Mouse (Mus musculus) forebrain, embryonic 13.5 days (tissue): ENCODE data around the gene Ttyh3. TPM values are rescaled to one million over a fixed set of nuclear protein-coding genes. Genes with fewer than 3 reads are reported as not detected.
"Not testable (repeated sequence)": the region's sequence is repeated elsewhere in the genome, so short reads cannot be mapped to it uniquely, and the experiment has no call there.

Experiments
- ATAC-seq: fragments of 200-750 bp; cut with Nextera tagmentation; 2 replicates; pipeline ENCODE4 v1.8.0; 2017
- H3K27ac ChIP-seq: fragments of 300-500 bp; sonication (generic); 2 replicates; pipeline ENCODE4 v1.5.1; 2015; ENCODE audit warnings: inconsistent platforms, mild to moderate bottlenecking, moderate library complexity
- H3K27me3 ChIP-seq: fragments of 300-500 bp; sonication (generic); 2 replicates; pipeline ENCODE4 v1.6.1; 2015; ENCODE audit warnings: mild to moderate bottlenecking, inconsistent platforms
- H3K36me3 ChIP-seq: fragments of 300-500 bp; sonication (generic); 2 replicates; pipeline ENCODE4 v1.6.1; 2015; ENCODE audit warnings: mild to moderate bottlenecking, inconsistent platforms; ENCODE audit not compliant: poor library complexity, severe bottlenecking
- H3K4me1 ChIP-seq: fragments of 300-500 bp; sonication (generic); 2 replicates; pipeline ENCODE4 v1.6.1; 2015; ENCODE audit warnings: inconsistent platforms
- H3K4me2 ChIP-seq: fragments of 300-500 bp; sonication (generic); 2 replicates; pipeline ENCODE4 v1.6.1; 2015; ENCODE audit warnings: inconsistent platforms, mild to moderate bottlenecking, moderate library complexity
- H3K4me3 ChIP-seq: fragments of 300-500 bp; sonication (generic); 2 replicates; pipeline ENCODE4 v1.5.1; 2015; ENCODE audit warnings: mild to moderate bottlenecking, inconsistent platforms
- H3K9ac ChIP-seq: fragments of 300-500 bp; sonication (generic); 2 replicates; pipeline ENCODE4 v1.6.1; 2015; ENCODE audit warnings: mild to moderate bottlenecking, inconsistent platforms
- H3K9me3 ChIP-seq: fragments of 300-500 bp; sonication (generic); replicated peaks from 2 replicates; pipeline ENCODE4 v1.6.1; 2016; ENCODE audit warnings: inconsistent platforms
- WGBS: fragments of 180-500 bp; shearing (Covaris S2); methylation state at CpG from one replicate; pipeline ENCODE4 v1.1.7; 2015; 5-methylcytosine and 5-hydroxymethylcytosine counted together
- polyA plus RNA-seq: library from polyadenylated mRNA; unstranded; fragments of >200 nt; fragmentation: Nextera tagmentation; extraction: Ambion mirVana; gene quantifications from 2 replicates; pipeline ENCODE4 v1.2.1, GENCODE M21; 2015

Ttyh3 gene
- polyA plus RNA-seq = 59.3 and 63.4 TPM in 2 replicates

- H3K9ac ChIP-seq = peak within 1 kb of the TSS; percentile 100
- whole genome bisulfite sequencing = under 1% methylated on average over 53 of the region's 62 CpGs
These were observed at the start of gene Ttyh3 for GRCm38 (mm10) chr5:140648519-140649100. Gene Ttyh3, minus strand, starts transcription at chr5:140649031.

DNA sequence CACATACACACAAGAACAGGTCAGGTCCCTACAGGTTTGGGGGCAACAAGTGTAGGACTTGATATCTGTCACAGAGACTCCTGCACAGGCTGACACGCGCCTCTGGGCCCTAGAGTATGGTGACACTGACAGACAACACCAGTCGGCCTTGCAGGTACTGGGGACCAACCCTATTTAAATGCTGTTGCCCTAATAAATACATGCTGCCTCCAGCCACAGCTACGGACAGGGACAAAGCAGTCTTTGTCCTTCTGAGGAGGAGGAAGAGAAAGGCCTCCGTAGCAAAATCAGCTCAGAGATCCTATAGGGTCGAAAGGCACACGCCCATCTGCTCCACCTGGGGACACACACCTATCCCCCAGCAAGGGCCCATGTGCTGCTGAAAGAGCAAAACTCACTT is 47.2 kb upstream of the Ttyh3 start:
- H3K9me3 ChIP-seq = no peaks in the 10 kb centered on the region
- peaks cover 18% of the 10 kb centered on the region for H3K4me1 ChIP-seq
- no peak overlapping the region for H3K4me3 ChIP-seq
- H3K27ac ChIP-seq = no peak overlapping the region
- peaks cover 69% of the 10 kb centered on the region for H3K36me3 ChIP-seq
- no peaks in the 10 kb centered on the region for H3K27me3 ChIP-seq
- H3K9ac ChIP-seq = no peak overlapping the region
- 82% methylated on average over 7 of the region's 7 CpGs for WGBS
- no peak for ATAC-seq
- no peak overlapping the region for H3K4me2 ChIP-seq

More at GRCm38 (mm10) chr5:140648519-140649100, at the start of gene Ttyh3:
- Histone ChIP-seq H3K4me2 (peak within 1 kb of the TSS; percentile 100), H3K36me3 (peaks cover 29% of the 10 kb centered on the region), H3K4me3 (peak within 1 kb of the TSS; percentile 98), H3K27me3 (no peaks in the 10 kb centered on the region), H3K9me3 (no peaks in the 10 kb centered on the region), H3K27ac (peak within 1 kb of the TSS; percentile 94), H3K4me1 (peaks cover 59% of the 10 kb centered on the region)
- no peak for ATAC-seq

- Histone ChIP-seq H3K9me3 (no peaks in the 10 kb centered on the region), H3K27ac (no peak overlapping the region; the same call in 1 of the 2 replicates), H3K4me1 (no peaks in the 10 kb centered on the region), H3K27me3 (no peaks in the 10 kb centered on the region), H3K4me2 (no peak overlapping the region), H3K4me3 (no peak overlapping the region), H3K36me3 (peaks cover 76% of the 10 kb centered on the region), H3K9ac (no peak overlapping the region)
- ATAC-seq = no peak
- WGBS = 79% methylated on average over 3 of the region's 3 CpGs
These were observed 39.6 kb upstream of the Ttyh3 start for GRCm38 (mm10) chr5:140688434-140688833.

DNA sequence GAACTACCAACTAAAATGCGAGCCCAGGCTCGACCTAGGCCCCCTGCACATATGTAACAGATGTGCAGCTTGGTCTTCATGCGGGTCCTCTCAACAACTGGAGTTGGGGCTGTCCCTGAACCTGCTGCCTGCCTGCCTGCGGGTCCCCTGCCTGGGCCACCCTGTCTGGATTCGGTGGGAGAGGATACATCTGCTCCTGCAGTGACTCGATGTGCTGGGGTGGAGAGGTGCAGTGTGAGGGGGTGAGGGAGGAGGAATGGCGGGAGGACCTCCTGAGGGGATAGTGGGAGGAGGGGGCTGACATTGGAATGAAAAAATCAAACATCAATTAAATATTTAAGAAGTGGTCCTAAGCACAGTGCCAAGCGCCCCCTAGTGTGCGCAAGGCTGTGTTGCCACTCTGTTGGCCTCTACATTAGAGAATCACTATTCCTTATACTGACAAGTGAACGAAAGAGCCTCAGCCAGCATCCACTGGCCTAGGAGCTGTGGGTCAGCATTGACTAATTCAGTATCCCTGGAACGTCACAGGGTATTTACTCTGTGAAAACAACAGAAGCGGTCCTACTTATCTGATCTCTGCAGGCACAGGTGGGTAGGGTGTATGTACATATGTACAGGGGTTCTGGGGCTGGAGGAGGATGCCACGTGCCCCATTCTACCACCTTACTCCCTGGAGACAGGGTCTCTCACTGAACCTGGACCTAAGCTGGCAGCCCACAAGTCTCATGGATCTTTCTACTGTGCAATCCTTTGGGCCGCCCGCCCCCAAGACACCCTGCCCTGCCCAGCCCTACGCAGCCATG is 35.7 kb upstream of the Ttyh3 start:
- Histone ChIP-seq H3K27ac (no peak overlapping the region), H3K9ac (no peak overlapping the region), H3K9me3 (no peaks in the 10 kb centered on the region), H3K4me2 (no peak overlapping the region), H3K36me3 (peaks cover 68% of the 10 kb centered on the region), H3K4me3 (no peak overlapping the region), H3K27me3 (no peaks in the 10 kb centered on the region), H3K4me1 (no peaks in the 10 kb centered on the region)
- WGBS = 62% methylated on average over 16 of the region's 16 CpGs
- peak; percentile 51; the same call in 1 of the 2 replicates for ATAC-seq

DNA sequence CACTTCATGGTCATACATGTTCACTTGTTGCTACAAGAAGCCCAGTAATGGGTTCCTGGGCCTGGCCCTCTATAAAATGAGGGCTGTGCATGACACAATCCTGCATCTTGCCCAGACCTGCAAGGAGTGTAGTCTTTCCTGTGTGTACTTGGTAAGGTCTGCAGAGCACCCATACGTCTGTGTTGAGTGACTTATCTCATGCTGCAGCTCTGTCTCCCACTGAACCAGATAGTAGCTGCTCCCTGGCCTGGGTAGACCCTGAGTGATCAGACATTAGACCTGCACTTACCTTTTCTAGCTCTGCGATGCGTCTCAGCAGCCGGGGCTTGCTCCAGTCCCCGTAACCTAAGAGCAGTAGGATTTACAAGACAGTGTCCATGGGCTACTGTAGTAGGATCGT is 33.3 kb upstream of the Ttyh3 start:
- Histone ChIP-seq H3K9ac (no peak overlapping the region), H3K4me3 (no peak overlapping the region), H3K27ac (no peak overlapping the region), H3K9me3 (no peaks in the 10 kb centered on the region), H3K36me3 (peaks cover 68% of the 10 kb centered on the region), H3K27me3 (no peaks in the 10 kb centered on the region), H3K4me1 (no peaks in the 10 kb centered on the region), H3K4me2 (no peak overlapping the region)
- 98% methylated on average over 6 of the region's 6 CpGs for WGBS
- ATAC-seq = no peak

GRCm38 (mm10) chr5:140680950-140681349 is 32.1 kb upstream of the Ttyh3 start:
- Histone ChIP-seq H3K27ac (no peak overlapping the region), H3K27me3 (no peaks in the 10 kb centered on the region), H3K4me2 (no peak overlapping the region), H3K4me3 (no peak overlapping the region), H3K9me3 (no peaks in the 10 kb centered on the region), H3K4me1 (no peaks in the 10 kb centered on the region), H3K36me3 (peaks cover 66% of the 10 kb centered on the region), H3K9ac (no peak overlapping the region)
- ATAC-seq = no peak
- 88% methylated on average over 1 of the region's 1 CpGs for WGBS

GRCm38 (mm10) chr5:140680051-140680450 is 31.2 kb upstream of the Ttyh3 start:
- Histone ChIP-seq H3K27ac (no peak overlapping the region), H3K4me2 (no peak overlapping the region), H3K36me3 (peaks cover 67% of the 10 kb centered on the region), H3K9me3 (no peaks in the 10 kb centered on the region), H3K9ac (no peak overlapping the region), H3K4me1 (no peaks in the 10 kb centered on the region; the same call in 1 of the 2 replicates), H3K4me3 (no peak overlapping the region), H3K27me3 (no peaks in the 10 kb centered on the region)
- WGBS = 88% methylated on average over 6 of the region's 6 CpGs
- ATAC-seq = no peak

DNA sequence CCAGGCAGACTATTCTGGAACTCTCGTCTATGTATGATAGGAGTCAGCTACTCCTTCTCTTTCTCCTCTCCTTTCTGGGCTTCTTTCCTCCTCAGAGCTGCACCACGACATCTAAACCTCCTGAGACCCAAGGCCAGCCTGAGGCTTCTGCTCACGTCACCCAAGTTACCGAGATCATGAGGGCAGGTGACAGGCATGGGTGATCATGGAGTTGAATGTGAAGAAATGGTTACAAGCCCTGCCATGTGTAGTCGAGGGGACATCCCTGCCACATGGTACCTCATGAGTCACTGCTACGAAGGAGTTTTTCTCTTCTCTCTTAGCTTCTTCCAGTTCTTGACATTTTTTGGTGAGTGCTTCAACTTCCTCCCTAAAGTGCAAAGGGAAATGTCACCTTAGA is 28.3 kb upstream of the Ttyh3 start:
- H3K4me1 ChIP-seq = no peaks in the 10 kb centered on the region; the same call in 1 of the 2 replicates
- H3K9me3 ChIP-seq = no peaks in the 10 kb centered on the region
- ATAC-seq = no peak
- peaks cover 77% of the 10 kb centered on the region for H3K36me3 ChIP-seq
- no peak overlapping the region for H3K9ac ChIP-seq
- WGBS = 93% methylated on average over 6 of the region's 6 CpGs
- H3K27me3 ChIP-seq = no peaks in the 10 kb centered on the region
- H3K4me2 ChIP-seq = no peak overlapping the region
- no peak overlapping the region for H3K27ac ChIP-seq
- no peak overlapping the region for H3K4me3 ChIP-seq

- Histone ChIP-seq H3K36me3 (peaks cover 82% of the 10 kb centered on the region), H3K4me3 (no peak overlapping the region), H3K27me3 (no peaks in the 10 kb centered on the region), H3K27ac (no peak overlapping the region), H3K9ac (no peak overlapping the region), H3K4me2 (no peak overlapping the region), H3K9me3 (no peaks in the 10 kb centered on the region), H3K4me1 (no peaks in the 10 kb centered on the region; the same call in 1 of the 2 replicates)
- ATAC-seq = no peak
- WGBS = 86% methylated on average over 11 of the region's 11 CpGs
These were observed 26.8 kb upstream of the Ttyh3 start for GRCm38 (mm10) chr5:140675640-140676039.

GRCm38 (mm10) chr5:140675079-140675478 is 26.2 kb upstream of the Ttyh3 start:
- Histone ChIP-seq H3K4me2 (no peak overlapping the region), H3K4me3 (no peak overlapping the region), H3K27ac (0 out of 2 replicates have a peak overlapping the region, but pooled peaks have one; percentile 8), H3K27me3 (no peaks in the 10 kb centered on the region), H3K4me1 (no peaks in the 10 kb centered on the region; the same call in 1 of the 2 replicates), H3K9ac (no peak overlapping the region), H3K36me3 (peaks cover 80% of the 10 kb centered on the region), H3K9me3 (no peaks in the 10 kb centered on the region)
- no peak for ATAC-seq
- 82% methylated on average over 11 of the region's 11 CpGs for WGBS

DNA sequence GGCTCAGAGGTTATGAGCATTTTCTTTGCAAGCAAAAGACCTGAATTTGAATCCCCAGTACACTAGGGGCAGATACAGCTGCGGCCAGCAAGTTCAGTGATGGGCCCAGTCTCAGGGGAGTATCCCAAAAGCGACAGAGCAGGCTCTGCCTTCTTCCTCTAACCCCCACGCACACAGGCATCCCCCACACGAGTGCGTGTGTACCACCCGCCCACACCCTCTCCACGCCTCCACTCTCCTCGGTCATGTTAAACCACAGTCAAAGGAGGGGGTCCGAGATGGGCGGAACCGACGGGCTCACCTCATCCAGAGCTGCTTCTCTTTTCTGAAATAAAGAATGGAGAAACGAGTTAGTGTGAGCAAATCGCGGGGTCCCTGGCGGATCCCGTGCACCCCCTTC is 25.2 kb upstream of the Ttyh3 start:
- H3K27ac ChIP-seq = no peak overlapping the region
- 87% methylated on average over 17 of the region's 17 CpGs for WGBS
- no peak overlapping the region for H3K4me2 ChIP-seq
- no peak for ATAC-seq
- H3K9me3 ChIP-seq = no peaks in the 10 kb centered on the region
- no peaks in the 10 kb centered on the region; the same call in 1 of the 2 replicates for H3K4me1 ChIP-seq
- H3K4me3 ChIP-seq = no peak overlapping the region
- no peaks in the 10 kb centered on the region for H3K27me3 ChIP-seq
- no peak overlapping the region for H3K9ac ChIP-seq
- H3K36me3 ChIP-seq = peaks cover 77% of the 10 kb centered on the region

GRCm38 (mm10) chr5:140672603-140673002 is 23.8 kb upstream of the Ttyh3 start:
- H3K4me1 ChIP-seq, H3K27me3 ChIP-seq, H3K4me3 ChIP-seq, H3K27ac ChIP-seq, H3K4me2 ChIP-seq, H3K9me3 ChIP-seq, H3K9ac ChIP-seq, ATAC-seq: not testable (repeated sequence)
- 88% methylated on average over 6 of the region's 6 CpGs for whole genome bisulfite sequencing
- peaks cover 78% of the 10 kb centered on the region for H3K36me3 ChIP-seq
